In genomic region chr7:27132588-27132987, GRCm38 (mm10) we compare ENCODE assay signal across 8 mouse cellular contexts. TPM values are rescaled to one million over a fixed set of nuclear protein-coding genes. Genes with fewer than 3 reads are reported as not detected.
DNase-seq lines count a peak whose midpoint lies in the region; ATAC-seq lines count a peak whose summit lies in the region.

No protein-coding gene starts in this region.

- no peaks in the 10 kb centered on the region for H3K36me3 ChIP-seq in lung, embryonic 16.5 days (ENCODE audit: control insufficient read depth, insufficient read depth, low read length)

- 11% methylated on average over 10 of the region's 10 CpGs for WGBS in lung, embryonic 16.5 days

- no peaks in the 10 kb centered on the region for H3K9me3 ChIP-seq in lung, embryonic 16.5 days (ENCODE audit: control insufficient read depth, low read length)

- DNase-seq in lung, postnatal 25 days (ENCODE audit: low spot score), result no peak
- DNase-seq in R1 (ENCODE audit: low read depth, low spot score), result peak; percentile 85
- DNase-seq in cerebellum, adult 9-10 months, result peak; percentile 57
- peak; percentile 43 to 76 for DNase-seq in heart, postnatal 10 days
- peak; percentile 44 to 47 for DNase-seq in left cerebral cortex, postnatal 25 days (ENCODE audit: low spot score in 2 of 2)
- peak; percentile 73 for DNase-seq in right cerebral cortex, postnatal 14 days
- no peak for DNase-seq in yolk sac, embryonic 10.5 days (ENCODE audit: low spot score)

- H3K27ac ChIP-seq in lung, embryonic 16.5 days (ENCODE audit: low read length), result no peak overlapping the region

- H3K4me3 ChIP-seq in lung, embryonic 16.5 days (ENCODE audit: low read length), result no peak overlapping the region

- ATAC-seq in lung, embryonic 16.5 days (ENCODE audit: low read depth), result peak; percentile 34; the same call in 1 of the 2 replicates

- no peak overlapping the region; the same call in 1 of the 2 replicates for H3K9ac ChIP-seq in lung, embryonic 16.5 days (ENCODE audit: low read length)

- no peak overlapping the region for H3K4me2 ChIP-seq in lung, embryonic 16.5 days (ENCODE audit: low read depth, low read length)

- no peaks in the 10 kb centered on the region for H3K27me3 ChIP-seq in lung, embryonic 16.5 days (ENCODE audit: control insufficient read depth, insufficient read depth, low read depth, low read length)

- peaks cover 5% of the 10 kb centered on the region; the same call in 1 of the 2 replicates for H3K4me1 ChIP-seq in lung, embryonic 16.5 days (replicated peaks; ENCODE audit: control insufficient read depth, insufficient read depth, low read length)

- intact Hi-C loops in heart, postnatal 10 days (cut with DNase I), result loop anchor here (1.0 to 2.0 kb wide), 2 partner anchors 144 to 153 kb away; no protein-coding TSS in a partner anchor
- intact Hi-C loops in left cerebral cortex, postnatal 25 days (cut with DNase I), result loop anchor here (5.0 kb wide), 1 partner anchor 145 kb away; no protein-coding TSS in a partner anchor

RNA-seq across cellular contexts. Expression of gene Cyp2f2, which starts 12.9 kb away (rescaled TPM):
- 75.8 and 84.9 TPM in 2 replicates for polyA plus RNA-seq in lung, embryonic 16.5 days (2015; fragmentation: Nextera tagmentation; extraction: Ambion mirVana)
- 1 to 10 TPM in 1 of 2 experiments, not detected in 1; 2.5 TPM for total RNA-seq in heart, postnatal 10 days (2021)
- under 1 TPM in 1 of 2 experiments, not detected in 1; 0.41 TPM for total RNA-seq in left cerebral cortex, postnatal 25 days (2021)

RNA-seq across cellular contexts. Expression of gene Cyp2t4, which starts 20.9 kb away (rescaled TPM):
- 0.18 TPM in 1 of 2 replicates, not detected in the other for polyA plus RNA-seq in lung, embryonic 16.5 days (2015; fragmentation: Nextera tagmentation; extraction: Ambion mirVana)
- total RNA-seq in heart, postnatal 10 days (2021), result not detected
- not detected for total RNA-seq in left cerebral cortex, postnatal 25 days (2021)

RNA-seq across cellular contexts. Expression of gene Egln2, which starts 34.0 kb away (rescaled TPM):
- polyA plus RNA-seq in lung, embryonic 16.5 days (2015; fragmentation: Nextera tagmentation; extraction: Ambion mirVana), result 68.8 and 72.9 TPM in 2 replicates
- total RNA-seq in heart, postnatal 10 days (2021), result 10 to 100 TPM; 57.9 to 59.4 TPM
- 100 to 1,000 TPM in 1 of 2 experiments, 10 to 100 TPM in 1; 98.1 to 101 TPM for total RNA-seq in left cerebral cortex, postnatal 25 days (2021)

RNA-seq across cellular contexts. Expression of gene Rab4b, which starts 46.1 kb away (rescaled TPM):
- polyA plus RNA-seq in lung, embryonic 16.5 days (2015; fragmentation: Nextera tagmentation; extraction: Ambion mirVana), result 73.2 and 76.1 TPM in 2 replicates
- 10 to 100 TPM; 21.9 to 22.8 TPM for total RNA-seq in heart, postnatal 10 days (2021)
- total RNA-seq in left cerebral cortex, postnatal 25 days (2021), result 10 to 100 TPM; 85.3 to 91.2 TPM

RNA-seq across cellular contexts. Expression of gene Gm21983, which starts 48.3 kb away (rescaled TPM):
- 1.4 and 1.7 TPM in 2 replicates for polyA plus RNA-seq in lung, embryonic 16.5 days (2015; fragmentation: Nextera tagmentation; extraction: Ambion mirVana)
- under 1 TPM in 1 of 2 experiments, not detected in 1; 0.31 TPM for total RNA-seq in heart, postnatal 10 days (2021)
- total RNA-seq in left cerebral cortex, postnatal 25 days (2021), result not detected

Comparison
In these comparisons a context has a peak if more than half of its experiments do, and no peak if none do; other contexts are left out.
1. DNase-seq: peak in R1 (single experiment), cerebellum, adult 9-10 months (single experiment), heart, postnatal 10 days (2 of 2), left cerebral cortex, postnatal 25 days (2 of 2) and right cerebral cortex, postnatal 14 days (single experiment); none in lung, postnatal 25 days (single experiment) and yolk sac, embryonic 10.5 days (single experiment).